ENCODE assay signal across 21 mouse cellular contexts in the genomic region with DNA sequence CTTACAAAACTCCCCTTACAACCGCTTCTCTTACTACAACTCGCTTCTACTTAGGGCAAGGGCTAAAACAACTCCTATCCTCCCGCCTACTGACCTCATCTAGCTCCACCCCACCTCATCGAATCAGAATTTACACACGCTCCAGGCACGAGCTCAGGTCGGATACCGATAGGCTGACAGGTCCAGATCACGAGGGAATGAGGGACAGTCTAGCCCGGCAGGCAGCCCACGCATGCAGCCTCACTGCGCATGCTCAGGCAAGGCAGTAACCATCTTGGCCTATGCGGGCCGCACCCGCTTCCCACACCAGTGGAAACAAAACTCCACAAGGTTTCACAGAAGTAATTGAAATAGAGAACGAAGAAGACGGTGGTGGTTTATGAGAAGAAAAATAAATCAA. TPM values are rescaled to one million over a fixed set of nuclear protein-coding genes. Genes with fewer than 3 reads are reported as not detected.
DNase-seq lines count a peak whose midpoint lies in the region; ATAC-seq and TF ChIP-seq lines count a peak whose summit lies in the region.
"Had no signal": no experiment of that assay in that cellular context is flagged by ENCODE, and none has a peak within 500 bp of the region (broad histone marks: within the 10 kb centered on the region; RNA-seq: fewer than 3 reads in every experiment).

No protein-coding gene starts in this region.

- H3K36me3 ChIP-seq in kidney, embryonic 16.5 days (ENCODE audit: insufficient read depth, low read length): no peaks in the 10 kb centered on the region
- no peaks in the 10 kb centered on the region for H3K36me3 ChIP-seq in testis, adult 2 months (ENCODE audit: control insufficient read depth, insufficient read depth, low read length)
- H3K36me3 ChIP-seq: embryonic facial prominence, embryonic 10.5 days; G1E; heart, embryonic 12.5 days; hindbrain, embryonic 12.5 days had no signal

- 0 out of 2 replicates have a peak, but pooled peaks have one; percentile 35 for ATAC-seq in kidney, embryonic 16.5 days (ENCODE audit: low FRiP score, low TSS enrichment)
- ATAC-seq: forebrain, embryonic 13.5 days; forebrain, postnatal 0 days; hindbrain, embryonic 16.5 days had no signal

- H3K9me3 ChIP-seq in kidney, embryonic 16.5 days (ENCODE audit: low read length): no peaks in the 10 kb centered on the region
- H3K9me3 ChIP-seq: embryonic facial prominence, embryonic 10.5 days; forebrain, embryonic 13.5 days; heart, embryonic 12.5 days; hindbrain, embryonic 12.5 days had no signal

- DNase-seq in kidney, adult 9 months: no peak
- DNase-seq in testis, postnatal 10 days (ENCODE audit: low spot score): no peak
- DNase-seq in ZHBTc4 (ENCODE audit: low read depth, low spot score): peak; percentile 70
- DNase-seq in frontal cortex, adult 2 months (ENCODE audit: extremely low spot score in 1 of 2, low spot score in 1 of 2): no peak
- DNase-seq: adrenal gland, adult 8-10 months; adrenal gland, postnatal 36 days; cerebellum, adult 2 months; cerebellum, postnatal 10 days; forebrain, postnatal 0 days; gastrocnemius, adult 2 months; gastrocnemius, postnatal 25 days; heart, postnatal 36 days had no signal

- 46% methylated on average over 17 of the region's 17 CpGs for WGBS in kidney, embryonic 16.5 days

- H3K9ac ChIP-seq in kidney, embryonic 16.5 days (replicated peaks; ENCODE audit: low read length): no peak overlapping the region
- H3K9ac ChIP-seq: forebrain, embryonic 13.5 days; forebrain, postnatal 0 days; heart, embryonic 12.5 days; hindbrain, embryonic 12.5 days had no signal

- no peaks in the 10 kb centered on the region for H3K4me1 ChIP-seq in kidney, embryonic 16.5 days (ENCODE audit: insufficient read depth, low read length)
- H3K4me1 ChIP-seq in testis, adult 2 months (ENCODE audit: control insufficient read depth, insufficient read depth, low read length): peaks cover 4% of the 10 kb centered on the region
- H3K4me1 ChIP-seq: forebrain, embryonic 13.5 days; heart, embryonic 12.5 days; hindbrain, embryonic 12.5 days had no signal

- no peak overlapping the region for H3K4me2 ChIP-seq in kidney, embryonic 16.5 days (replicated peaks; ENCODE audit: low read depth, low read length)
- H3K4me2 ChIP-seq: forebrain, embryonic 13.5 days; heart, embryonic 12.5 days; hindbrain, embryonic 12.5 days had no signal

- TF ChIP-seq POLR2A in testis, adult 2 months (IDR thresholded peaks at IDR 0.05; ENCODE audit: control insufficient read depth, low read depth, low read length): peak; percentile 72; the same call in 1 of the 2 replicates

- no peak overlapping the region for H3K4me3 ChIP-seq in kidney, embryonic 16.5 days (ENCODE audit: low read length)
- H3K4me3 ChIP-seq in testis, adult 2 months (ENCODE audit: control insufficient read depth, low read depth, low read length): peak overlapping the region; percentile 60
- H3K4me3 ChIP-seq: embryonic facial prominence, embryonic 10.5 days; forebrain, embryonic 13.5 days; gastrocnemius, adult 2 months; heart, embryonic 12.5 days; hindbrain, embryonic 12.5 days had no signal

- H3K27me3 ChIP-seq in kidney, embryonic 16.5 days (ENCODE audit: insufficient read depth, low read length): no peaks in the 10 kb centered on the region
- no peaks in the 10 kb centered on the region for H3K27me3 ChIP-seq in testis, adult 2 months (ENCODE audit: control insufficient read depth, insufficient read depth, low read length)
- H3K27me3 ChIP-seq: CH12.LX; forebrain, embryonic 13.5 days; heart, embryonic 12.5 days; hindbrain, embryonic 12.5 days had no signal

- H3K27ac ChIP-seq in kidney, embryonic 16.5 days (ENCODE audit: low read length): no peak overlapping the region
- peak overlapping the region; percentile 50; the same call in 1 of the 2 replicates for H3K27ac ChIP-seq in testis, adult 2 months (ENCODE audit: control insufficient read depth, insufficient read depth, low read depth, low read length)
- H3K27ac ChIP-seq: embryonic facial prominence, embryonic 10.5 days; forebrain, embryonic 13.5 days; gastrocnemius, adult 2 months; hindbrain, embryonic 12.5 days had no signal

- no peak for TF ChIP-seq CTCF in testis, adult 2 months (IDR thresholded peaks at IDR 0.05; ENCODE audit: control insufficient read depth, insufficient read depth, insufficient replicate concordance, low read depth, low read length)

RNA-seq across cellular contexts. Expression of gene Zfp385b, which starts 20.1 kb away (rescaled TPM):
- polyA plus RNA-seq in kidney, embryonic 16.5 days (2015; fragmentation: Nextera tagmentation; extraction: Ambion mirVana): 6.8 and 6.9 TPM in 2 replicates
- 8.1 and 8.8 TPM in 2 replicates for polyA plus RNA-seq in testis, adult 2 months (2012; rRNA removed)
- 59.1 and 69.4 TPM in 2 replicates for polyA plus RNA-seq in frontal cortex, adult 2 months (2012; rRNA removed)
- polyA plus RNA-seq: G1E had no signal
